Mouse (Mus musculus) G1E (cell line): ENCODE measurements at regions not wholly inside any gene's neighbourhood (a gene's known extent, or its start where the extent isn't known, plus 50 kb on each side); places are given as distances from the start of the nearest gene placed in this dataset.

Experiments
- ATAC-seq: 2 replicates; pipeline ENCODE4 v1.8.0; 2016; ENCODE audit warnings: mild to moderate bottlenecking; ENCODE audit not compliant: insufficient number of reproducible peaks, poor library complexity, low FRiP score, severe bottlenecking; ENCODE audit errors: extremely low read depth
- DNase-seq: peaks from one replicate; pipeline ENCODE4 v3.0.0; 2012; ENCODE audit warnings: low spot score
- H3K27me3 ChIP-seq: 2 replicates; pipeline ENCODE4 v1.6.1; 2012; ENCODE audit warnings: mild to moderate bottlenecking, low read length, inconsistent platforms; ENCODE audit not compliant: insufficient read depth
- H3K36me3 ChIP-seq: replicated peaks from 2 replicates; pipeline ENCODE3; 2012; ENCODE audit warnings: mild to moderate bottlenecking, inconsistent platforms
- H3K4me1 ChIP-seq: 2 replicates; pipeline ENCODE4 v1.6.1; 2012; ENCODE audit warnings: low read depth, low read length, inconsistent platforms, mixed read lengths; ENCODE audit not compliant: insufficient read depth
- H3K4me3 ChIP-seq: 2 replicates; pipeline ENCODE4 v1.5.1; 2012; ENCODE audit warnings: low read depth, mild to moderate bottlenecking, inconsistent platforms, low read length, moderate library complexity, mixed read lengths
- H3K9me3 ChIP-seq: replicated peaks from 2 replicates; pipeline ENCODE4 v1.6.1; 2012; ENCODE audit warnings: inconsistent platforms
- CTCF ChIP-seq: IDR thresholded peaks from 2 replicates; pipeline ENCODE4 v1.5.1; 2012; ENCODE audit warnings: low read depth, low read length, inconsistent platforms, mixed read lengths
- GATA1 ChIP-seq: IDR thresholded peaks from 2 replicates; pipeline ENCODE4 v1.6.1; 2012; ENCODE audit warnings: borderline replicate concordance, low read length, inconsistent platforms, mixed read lengths
- GATA2 ChIP-seq: IDR thresholded peaks from 2 replicates; pipeline ENCODE4 v1.6.1; 2012; ENCODE audit warnings: low read depth, low read length, inconsistent platforms, borderline replicate concordance
- POLR2AphosphoS5 ChIP-seq: IDR thresholded peaks from 2 replicates; pipeline ENCODE4 v1.6.1; 2012; ENCODE audit warnings: low read depth, low read length, inconsistent platforms; ENCODE audit not compliant: insufficient replicate concordance
- TAL1 ChIP-seq: conservative IDR thresholded peaks from 2 replicates; pipeline ENCODE4 v1.6.1; 2012; ENCODE audit warnings: low read depth, low read length, inconsistent platforms, mixed read lengths

DNA sequence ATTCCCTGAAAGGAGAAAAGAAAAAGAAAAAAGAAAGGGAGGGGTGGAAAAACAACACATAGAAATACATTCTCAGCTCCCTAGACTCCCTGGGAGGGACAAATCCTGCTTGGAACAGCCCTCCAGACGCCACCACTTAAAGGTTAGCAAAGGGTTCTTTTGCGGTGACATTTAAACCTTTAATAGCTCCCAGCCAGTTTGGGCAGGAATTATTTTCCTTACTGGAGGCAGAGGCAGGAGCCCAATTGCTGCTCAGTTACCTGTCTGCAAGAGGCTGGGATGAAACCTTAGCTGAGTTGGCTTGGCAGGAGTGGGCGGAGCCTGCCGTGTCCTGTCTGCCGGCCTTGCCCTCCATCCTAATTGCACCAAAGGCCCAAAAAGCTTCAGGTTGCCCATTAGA lies 490.4 kb upstream of the Etaa1 start:
- ATAC-seq (no peak), DNase-seq (no peak)
- Histone ChIP-seq H3K4me3 (no peak overlapping the region), H3K9me3 (no peaks in the 10 kb centered on the region), H3K36me3 (no peaks in the 10 kb centered on the region), H3K27me3 (no peaks in the 10 kb centered on the region), H3K4me1 (no peaks in the 10 kb centered on the region)
- TF ChIP-seq GATA2 (no peak), TAL1 (no peak), POLR2AphosphoS5 (no peak), CTCF (no peak), GATA1 (no peak)

DNA sequence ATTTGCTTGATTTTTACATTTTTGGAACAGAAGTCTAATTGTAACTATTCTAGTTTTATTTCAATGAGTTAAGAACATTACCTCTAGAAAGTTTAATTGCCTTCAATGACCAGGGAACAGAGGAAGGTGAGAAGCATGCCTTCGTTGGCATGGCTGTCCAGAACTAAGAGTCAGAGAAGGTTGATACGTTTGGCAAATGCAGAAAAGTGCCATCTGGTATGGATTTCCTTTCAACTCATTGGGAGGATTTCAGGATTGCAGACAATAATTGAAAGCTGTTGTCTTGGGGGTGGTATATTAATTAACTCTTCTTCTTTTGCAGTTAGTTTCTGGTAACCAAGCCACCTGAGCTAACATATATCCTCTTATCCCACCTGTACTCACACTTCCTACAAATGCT lies 489.5 kb upstream of the Etaa1 start:
- no peaks in the 10 kb centered on the region for H3K27me3 ChIP-seq
- H3K4me1 ChIP-seq = no peaks in the 10 kb centered on the region
- DNase-seq = no peak
- no peaks in the 10 kb centered on the region for H3K9me3 ChIP-seq
- no peaks in the 10 kb centered on the region for H3K36me3 ChIP-seq
- no peak overlapping the region for H3K4me3 ChIP-seq
- no peak for ATAC-seq
- no peak for TF ChIP-seq TAL1
- no peak for TF ChIP-seq GATA1
- TF ChIP-seq POLR2AphosphoS5 = no peak
- TF ChIP-seq CTCF = no peak
- no peak for TF ChIP-seq GATA2

GRCm38 (mm10) chr11:18437834-18438611 lies 484.3 kb upstream of the Etaa1 start:
- DNase-seq (no peak), ATAC-seq (no peak)
- H3K4me1 ChIP-seq = no peaks in the 10 kb centered on the region
- H3K36me3 ChIP-seq = no peaks in the 10 kb centered on the region
- H3K27me3 ChIP-seq = no peaks in the 10 kb centered on the region
- TF ChIP-seq CTCF (no peak), GATA2 (no peak), TAL1 (no peak), GATA1 (no peak), POLR2AphosphoS5 (no peak)
- H3K9me3 ChIP-seq = no peaks in the 10 kb centered on the region
- H3K4me3 ChIP-seq = no peak overlapping the region

- no peak for ATAC-seq
- Histone ChIP-seq H3K27me3 (no peaks in the 10 kb centered on the region), H3K4me3 (no peak overlapping the region), H3K9me3 (no peaks in the 10 kb centered on the region), H3K36me3 (no peaks in the 10 kb centered on the region), H3K4me1 (no peaks in the 10 kb centered on the region)
- TF ChIP-seq POLR2AphosphoS5 = no peak
- no peak for TF ChIP-seq GATA1
- TF ChIP-seq GATA2 = no peak
- no peak for TF ChIP-seq CTCF
- DNase-seq = no peak
Measured at GRCm38 (mm10) chr11:18421076-18421475, 467.4 kb upstream of the Etaa1 start.

GRCm38 (mm10) chr11:18413769-18414168 lies 460.1 kb upstream of the Etaa1 start:
- ATAC-seq (no peak), DNase-seq (no peak)
- Histone ChIP-seq H3K4me3 (no peak overlapping the region), H3K27me3 (no peaks in the 10 kb centered on the region), H3K36me3 (no peaks in the 10 kb centered on the region), H3K4me1 (no peaks in the 10 kb centered on the region), H3K9me3 (no peaks in the 10 kb centered on the region)
- TF ChIP-seq GATA2 (no peak), POLR2AphosphoS5 (no peak)

- no peaks in the 10 kb centered on the region for H3K27me3 ChIP-seq
- H3K4me3 ChIP-seq = no peak overlapping the region
- DNase-seq (no peak), ATAC-seq (no peak)
- no peaks in the 10 kb centered on the region for H3K36me3 ChIP-seq
- TF ChIP-seq GATA2 (no peak), TAL1 (no peak), POLR2AphosphoS5 (no peak), GATA1 (no peak), CTCF (no peak)
- H3K9me3 ChIP-seq = no peaks in the 10 kb centered on the region
- no peaks in the 10 kb centered on the region for H3K4me1 ChIP-seq
Measured at GRCm38 (mm10) chr11:18408071-18408752, 454.5 kb upstream of the Etaa1 start.
